Mouse (Mus musculus) CD4-positive, CD25-positive, alpha-beta regulatory T cell, adult 9 weeks (primary cell): ENCODE results near the gene Batf2. TPM values are rescaled to one million over a fixed set of nuclear protein-coding genes. Genes with fewer than 3 reads are reported as not detected.

Experiments used
- polyA plus RNA-seq: library from polyadenylated mRNA; unstranded; fragments of 100-300 nt; shearing (Covaris generic); gene quantifications from one replicate; pipeline ENCODE4 v1.2.1, GENCODE M21; 2017

Gene Batf2
- polyA plus RNA-seq: not detected

GRCm38 (mm10) chr19:6140678-6141393 is at the start of gene Batf2:
Gene Batf2 (plus strand): TSS chr19:6140983.

GRCm38 (mm10) chr19:6094119-6094518 is 46.7 kb upstream of the Batf2 start, which contains the start of gene AC131692.1:
Gene AC131692.1 (plus strand): TSS chr19:6094419.

GRCm38 (mm10) chr19:6105586-6105985 is 35.2 kb upstream of the Batf2 start, which contains the start of gene Naaladl1:
Gene Naaladl1 (plus strand): TSS chr19:6105782.

GRCm38 (mm10) chr19:6117986-6118676 is 22.7 kb upstream of the Batf2 start, which contains the start of gene Sac3d1:
Gene Sac3d1 (minus strand): TSS chr19:6118650.

GRCm38 (mm10) chr19:6127760-6128341 is 12.9 kb upstream of the Batf2 start, which contains the start of gene Snx15:
Gene Snx15 (minus strand): TSS chr19:6128304.

GRCm38 (mm10) chr19:6141394-6141749 is 589 bp downstream of the Batf2 start, which contains the start of gene Arl2:
Gene Arl2 (minus strand): TSS chr19:6141548.

GRCm38 (mm10) chr19:6184131-6184530 is 43.3 kb downstream of the Batf2 start, which contains the start of gene Majin:
Gene Majin (plus strand): TSS chr19:6184388.

Other genes with a start within 250 kb of the Batf2 start
- 0.36 TPM for gene Tigd3, start 246.8 kb upstream of the Batf2 start, polyA plus RNA-seq
- 210 TPM for gene Dpf2, start 228.0 kb upstream of the Batf2 start, polyA plus RNA-seq
- gene Cdc42ep2, start 216.2 kb upstream of the Batf2 start, polyA plus RNA-seq: 0.14 TPM
- gene Pola2, start 176.8 kb upstream of the Batf2 start, polyA plus RNA-seq: 57.4 TPM
- not detected for gene Slc22a20, start 154.8 kb upstream of the Batf2 start, polyA plus RNA-seq
- 84.5 TPM for gene Capn1, start 125.1 kb upstream of the Batf2 start, polyA plus RNA-seq
- gene Syvn1, start 94.4 kb upstream of the Batf2 start, polyA plus RNA-seq: 51.3 TPM
- 61.3 TPM for gene Mrpl49, start 83.2 kb upstream of the Batf2 start, polyA plus RNA-seq
- gene Fau, start 83.1 kb upstream of the Batf2 start, polyA plus RNA-seq: 1,170 TPM
- gene Znhit2, start 79.8 kb upstream of the Batf2 start, polyA plus RNA-seq: 5.8 TPM
- 15.6 TPM for gene Tm7sf2, start 72.6 kb upstream of the Batf2 start, polyA plus RNA-seq
- gene Vps51, start 63.8 kb upstream of the Batf2 start, polyA plus RNA-seq: 73.4 TPM
- not detected for gene Tmem262, start 61.0 kb upstream of the Batf2 start, polyA plus RNA-seq
- gene Gm28374, start 58.7 kb upstream of the Batf2 start, polyA plus RNA-seq: 1.7 TPM
- 47.2 TPM for gene Zfpl1, start 56.0 kb upstream of the Batf2 start, polyA plus RNA-seq
- gene Cdca5, start 56.0 kb upstream of the Batf2 start, polyA plus RNA-seq: 3.9 TPM
- not detected for gene AC131692.1, start 46.6 kb upstream of the Batf2 start, polyA plus RNA-seq
- not detected for gene Naaladl1, start 35.2 kb upstream of the Batf2 start, polyA plus RNA-seq
- 1.5 TPM for gene Sac3d1, start 22.3 kb upstream of the Batf2 start, polyA plus RNA-seq
- 42.8 TPM for gene Snx15, start 12.7 kb upstream of the Batf2 start, polyA plus RNA-seq
- 28.6 TPM for gene Arl2, start 565 bp downstream of the Batf2 start, polyA plus RNA-seq
- not detected for gene Majin, start 43.4 kb downstream of the Batf2 start, polyA plus RNA-seq
- not detected for gene Gpha2, start 85.4 kb downstream of the Batf2 start, polyA plus RNA-seq
- gene Ppp2r5b, start 94.9 kb downstream of the Batf2 start, polyA plus RNA-seq: 6.7 TPM
- gene Atg2a, start 100.7 kb downstream of the Batf2 start, polyA plus RNA-seq: 42.5 TPM
- gene Ehd1, start 135.7 kb downstream of the Batf2 start, polyA plus RNA-seq: 8.5 TPM
- 0.10 TPM for gene Cdc42bpg, start 165.5 kb downstream of the Batf2 start, polyA plus RNA-seq
- 58.3 TPM for gene Men1, start 194.0 kb downstream of the Batf2 start, polyA plus RNA-seq
- 104 TPM for gene Map4k2, start 200.2 kb downstream of the Batf2 start, polyA plus RNA-seq
- 158 TPM for gene Sf1, start 222.7 kb downstream of the Batf2 start, polyA plus RNA-seq
- gene Pygm, start 243.4 kb downstream of the Batf2 start, polyA plus RNA-seq: 8.2 TPM